Mouse (Mus musculus) neural tube, embryonic 10.5 days (tissue): Measurements from ENCODE around the gene Slc23a2.

Source experiments
- DNase-seq: peaks from one replicate; pipeline ENCODE4 v3.0.0-alpha.2; 2017; ENCODE audit warnings: low spot score; ENCODE audit errors: extremely low spot score

Gene Slc23a2

GRCm38 (mm10) chr2:132098942-132099672 is 45.8 kb downstream of the Slc23a2 start:
- DNase-seq = no peak

- DNase-seq = no peak
Measured at GRCm38 (mm10) chr2:132098365-132098764, 46.5 kb downstream of the Slc23a2 start.

GRCm38 (mm10) chr2:132096582-132096981 is 48.3 kb downstream of the Slc23a2 start:
- no peak for DNase-seq

GRCm38 (mm10) chr2:132095821-132096220 is 49.1 kb downstream of the Slc23a2 start:
- no peak for DNase-seq

- DNase-seq = no peak
Measured at GRCm38 (mm10) chr2:132094441-132095230, 50.3 kb downstream of the Slc23a2 start.

- no peak for DNase-seq
Measured at GRCm38 (mm10) chr2:132093739-132094138, 51.2 kb downstream of the Slc23a2 start.

- DNase-seq = no peak
Measured at GRCm38 (mm10) chr2:132093298-132093697, 51.6 kb downstream of the Slc23a2 start.

GRCm38 (mm10) chr2:132092722-132093121 is 52.2 kb downstream of the Slc23a2 start:
- no peak for DNase-seq

GRCm38 (mm10) chr2:132091749-132092148 is 53.2 kb downstream of the Slc23a2 start:
- no peak for DNase-seq

- DNase-seq = no peak
Measured at GRCm38 (mm10) chr2:132084813-132085212, 60.1 kb downstream of the Slc23a2 start.

- no peak for DNase-seq
Measured at GRCm38 (mm10) chr2:132084396-132084795, 60.5 kb downstream of the Slc23a2 start.

- no peak for DNase-seq
Measured at GRCm38 (mm10) chr2:132079139-132079538, 65.8 kb downstream of the Slc23a2 start.

- DNase-seq = no peak
Measured at GRCm38 (mm10) chr2:132073052-132073451, 71.9 kb downstream of the Slc23a2 start.

- DNase-seq = no peak
Measured at GRCm38 (mm10) chr2:132069985-132070735, 74.7 kb downstream of the Slc23a2 start.

- no peak for DNase-seq
Measured at GRCm38 (mm10) chr2:132064185-132064831, 80.6 kb downstream of the Slc23a2 start.

- DNase-seq = no peak
Measured at GRCm38 (mm10) chr2:132063776-132064175, 81.1 kb downstream of the Slc23a2 start.

- no peak for DNase-seq
Measured at GRCm38 (mm10) chr2:132061884-132062283, 83.0 kb downstream of the Slc23a2 start.

- no peak for DNase-seq
Measured at GRCm38 (mm10) chr2:132059919-132060318, 85.0 kb downstream of the Slc23a2 start.

GRCm38 (mm10) chr2:132055349-132055753 is 89.6 kb downstream of the Slc23a2 start:
- no peak for DNase-seq

GRCm38 (mm10) chr2:132053824-132054223 is 91.1 kb downstream of the Slc23a2 start:
- DNase-seq = no peak

GRCm38 (mm10) chr2:132051798-132052197 is 93.1 kb downstream of the Slc23a2 start:
- DNase-seq = no peak
